Mouse (Mus musculus) central nervous system, embryonic 11.5 days (tissue): Measurements from ENCODE around the gene Ikbip. TPM values are rescaled to one million over a fixed set of nuclear protein-coding genes. Genes with fewer than 3 reads are reported as not detected.

Experiments
- polyA plus RNA-seq: library from polyadenylated mRNA; depleted of rRNA; stranded (reverse); fragments of >200 nt; gene quantifications from 2 replicates; pipeline ENCODE4 v1.2.3, GENCODE M21; 2012; rRNA removed

The Ikbip gene
- polyA plus RNA-seq, result 16.1 and 17.8 TPM in 2 replicates

GRCm38 (mm10) chr10:91082550-91083392, at the start of gene Ikbip, which contains the start of gene Apaf1:
Gene Ikbip, plus strand, starts transcription at chr10:91082940.
Gene Apaf1, minus strand, starts transcription at chr10:91082770.

GRCm38 (mm10) chr10:91123828-91124822, 41.4 kb downstream of the Ikbip start, which contains the start of gene Slc25a3:
Gene Slc25a3, minus strand, starts transcription at chr10:91124059.

Other genes with a start within 250 kb of the Ikbip start
- 34.9 and 37.3 TPM in 2 replicates for gene Apaf1, start 170 bp upstream of the Ikbip start, polyA plus RNA-seq
- 325 and 420 TPM in 2 replicates for gene Slc25a3, start 41.1 kb downstream of the Ikbip start, polyA plus RNA-seq
- gene Tmpo, start 98.4 kb downstream of the Ikbip start, polyA plus RNA-seq, result 390 and 423 TPM in 2 replicates